Mouse (Mus musculus) bone marrow macrophage, adult 2 months (primary cell): ENCODE results near the gene Ttc16.

Experiments
- CTCF ChIP-seq: IDR thresholded peaks from 2 replicates; pipeline ENCODE4 v1.5.1; 2012; ENCODE audit warnings: low read depth, mild to moderate bottlenecking, low read length, moderate library complexity
- POLR2A ChIP-seq: IDR thresholded peaks from 2 replicates; pipeline ENCODE4 v1.6.1; 2012; ENCODE audit warnings: mild to moderate bottlenecking, low read depth, low read length, borderline replicate concordance

GRCm38 (mm10) chr2:32817589-32817988 lies 42.2 kb upstream of the Ttc16 start:
- no peak for TF ChIP-seq POLR2A
- TF ChIP-seq CTCF, result no peak
